Mouse (Mus musculus) adrenal gland (tissue): ENCODE data around the gene Cyp2b19.
"Not testable (repeated sequence)": the region's sequence is repeated elsewhere in the genome, so short reads cannot be mapped to it uniquely, and the experiment has no call there.

ENCODE experiments used
- intact Hi-C: fragments of 180-260 bp; cut with DNase I; formaldehyde crosslinking; loops from one replicate; pipeline ENCODE4 v1.15.1; 2025
- long read RNA-seq, 2 experiments: library from polyadenylated mRNA; unstranded; transcript quantifications; one replicate each; pipeline ENCODE4 v2.0.0; 2020; ENCODE audit warnings: borderline replicate concordance in 1 of 2; ENCODE audit not compliant: insufficient replicate concordance in 1 of 2

Cyp2b19 gene
- long read RNA-seq, experiment 1, result 0 reads
- long read RNA-seq, experiment 2, result 0 reads

DNA sequence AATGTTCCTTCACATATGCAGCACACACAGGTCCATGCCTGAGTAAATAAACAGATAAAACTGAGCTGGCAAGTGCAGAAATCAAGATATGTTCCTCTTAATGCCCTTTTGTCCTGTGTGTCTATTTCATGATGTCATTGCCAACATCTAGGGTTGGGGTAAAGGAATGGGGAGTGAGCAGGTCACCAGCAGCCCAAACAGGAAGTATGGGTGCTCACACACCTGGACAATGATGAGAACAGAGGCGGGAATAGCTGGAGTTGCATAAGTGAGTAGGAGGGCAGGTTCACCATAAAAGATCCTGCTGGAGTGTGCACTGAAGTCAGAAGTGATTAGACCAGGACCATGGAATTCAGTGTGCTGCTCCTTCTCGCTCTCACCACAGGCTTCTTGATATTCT is at the start of gene Cyp2b19:
Gene Cyp2b19, plus strand, starts transcription at position 301 of the 400 bp plus-strand sequence.
- intact Hi-C loops, result no loop called here

DNA sequence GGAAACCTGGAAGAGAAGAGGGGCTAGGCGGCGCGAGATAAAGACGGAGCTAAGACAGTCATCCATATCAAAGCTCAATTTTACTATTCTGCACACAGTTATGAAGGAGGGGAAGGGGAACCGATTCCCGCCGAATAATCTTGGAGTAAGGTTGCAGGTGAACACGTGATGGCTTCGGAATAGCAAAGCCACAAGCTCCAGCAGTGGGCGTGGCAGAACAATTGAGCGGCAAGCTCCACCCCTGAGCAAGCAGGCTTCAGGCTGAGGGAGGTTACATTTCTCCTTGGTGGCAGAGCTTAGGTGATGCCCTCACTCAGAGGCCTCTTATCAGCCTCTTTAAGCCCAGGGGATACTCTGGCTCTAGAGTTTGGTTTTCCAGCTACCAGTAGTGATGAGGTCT is 45.9 kb upstream of the Cyp2b19 start:
- intact Hi-C loops, result no loop called here

- intact Hi-C loops, result no loop called here
Measured at GRCm38 (mm10) chr7:26738940-26739339, 18.0 kb upstream of the Cyp2b19 start.

- intact Hi-C loops, result no loop called here
Measured at GRCm38 (mm10) chr7:26743948-26744347, 13.0 kb upstream of the Cyp2b19 start.

GRCm38 (mm10) chr7:26745486-26745885 is 11.5 kb upstream of the Cyp2b19 start:
- intact Hi-C loops, result no loop called here

GRCm38 (mm10) chr7:26767084-26767483 is 10.1 kb downstream of the Cyp2b19 start:
- intact Hi-C loops, result no loop called here

- intact Hi-C loops, result no loop called here
Measured at GRCm38 (mm10) chr7:26769881-26770470, 13.0 kb downstream of the Cyp2b19 start.

DNA sequence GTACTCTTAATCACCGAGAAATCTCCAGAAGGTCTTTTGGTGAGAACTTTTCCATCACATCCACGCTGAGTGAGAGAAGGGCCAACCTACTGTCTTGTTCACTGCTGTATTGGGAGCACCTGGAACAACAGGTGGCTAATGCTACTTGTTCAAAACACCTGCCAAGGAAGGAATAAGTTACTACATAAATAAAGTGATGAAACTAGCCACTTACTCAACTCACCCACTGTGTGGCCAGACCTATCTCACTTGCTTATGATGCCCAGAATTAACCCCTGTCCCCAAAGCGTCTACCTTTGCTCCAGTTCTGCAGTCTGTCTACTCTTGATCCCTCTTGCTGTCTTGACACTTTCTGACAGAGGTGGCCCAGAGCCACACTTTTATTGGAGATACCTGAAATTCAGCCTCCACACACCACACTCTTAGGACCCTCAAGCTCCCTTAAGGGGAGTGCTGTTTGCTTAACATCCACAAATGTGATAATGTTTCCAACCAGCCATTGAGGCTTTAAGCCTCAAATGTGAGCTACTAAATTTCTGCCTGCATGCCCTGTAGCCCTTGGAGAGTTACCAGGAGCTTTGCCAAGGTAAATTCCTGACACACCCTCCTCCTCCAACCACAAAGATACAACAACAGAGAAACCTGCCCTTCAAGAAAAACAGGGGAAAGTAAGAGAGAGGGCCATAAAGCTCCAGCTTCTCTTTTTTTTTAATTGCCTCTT is 16.1 kb downstream of the Cyp2b19 start:
- intact Hi-C loops, result no loop called here

DNA sequence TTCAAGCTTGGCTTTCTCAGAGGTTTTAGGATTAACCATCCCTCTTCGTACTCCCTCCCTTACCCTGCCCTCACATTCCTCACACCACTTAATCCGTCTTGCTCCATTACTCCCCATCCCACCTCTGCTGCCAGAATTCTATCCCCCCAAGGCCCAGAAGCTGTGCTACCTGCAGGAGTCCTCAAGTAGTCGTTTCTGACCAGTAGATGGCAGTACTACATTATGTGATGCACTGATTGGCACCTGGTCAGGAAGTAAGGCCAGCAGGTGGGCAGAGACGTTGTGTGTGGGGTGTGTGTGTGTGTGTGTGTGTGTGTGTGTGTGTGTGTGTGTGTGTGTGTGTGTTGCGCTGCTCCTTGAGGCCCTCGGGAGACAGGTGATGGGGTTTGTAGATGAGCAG is 18.9 kb downstream of the Cyp2b19 start:
- intact Hi-C loops, result loop anchor here (5.0 kb wide), 2 partner anchors 71 to 351 kb away; no protein-coding TSS in a partner anchor

GRCm38 (mm10) chr7:26777806-26778205 is 20.9 kb downstream of the Cyp2b19 start:
- intact Hi-C loops, result loop anchor here (5.0 kb wide), 2 partner anchors 69 to 349 kb away; no protein-coding TSS in a partner anchor

DNA sequence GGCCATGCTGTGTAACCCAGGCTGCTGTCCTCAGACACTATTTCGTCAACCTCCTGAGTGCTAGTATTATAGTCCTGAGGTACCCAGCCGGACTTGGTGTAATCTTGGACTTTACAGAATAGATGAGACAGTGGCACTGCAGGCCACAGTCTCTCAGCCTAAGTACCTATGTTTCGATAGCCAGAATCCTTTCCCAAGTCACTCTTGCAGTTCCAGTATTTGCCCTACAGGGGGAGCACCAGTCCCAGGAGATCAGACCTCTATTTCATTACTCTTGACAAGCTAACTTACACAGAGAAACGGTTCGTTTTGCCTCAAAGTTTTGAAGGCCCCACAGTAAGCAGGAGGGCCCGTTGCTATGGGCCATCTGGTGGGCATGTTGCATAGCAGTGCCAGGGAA is 21.5 kb downstream of the Cyp2b19 start:
- intact Hi-C loops, result loop anchor here (5.0 kb wide), 2 partner anchors 69 to 349 kb away; no protein-coding TSS in a partner anchor

- intact Hi-C loops, result loop anchor here (5.0 kb wide), 2 partner anchors 67 to 347 kb away; no protein-coding TSS in a partner anchor
Measured at GRCm38 (mm10) chr7:26779799-26780416, 23.0 kb downstream of the Cyp2b19 start.

- intact Hi-C loops, result no loop called here
Measured at GRCm38 (mm10) chr7:26780510-26780909, 23.6 kb downstream of the Cyp2b19 start.

DNA sequence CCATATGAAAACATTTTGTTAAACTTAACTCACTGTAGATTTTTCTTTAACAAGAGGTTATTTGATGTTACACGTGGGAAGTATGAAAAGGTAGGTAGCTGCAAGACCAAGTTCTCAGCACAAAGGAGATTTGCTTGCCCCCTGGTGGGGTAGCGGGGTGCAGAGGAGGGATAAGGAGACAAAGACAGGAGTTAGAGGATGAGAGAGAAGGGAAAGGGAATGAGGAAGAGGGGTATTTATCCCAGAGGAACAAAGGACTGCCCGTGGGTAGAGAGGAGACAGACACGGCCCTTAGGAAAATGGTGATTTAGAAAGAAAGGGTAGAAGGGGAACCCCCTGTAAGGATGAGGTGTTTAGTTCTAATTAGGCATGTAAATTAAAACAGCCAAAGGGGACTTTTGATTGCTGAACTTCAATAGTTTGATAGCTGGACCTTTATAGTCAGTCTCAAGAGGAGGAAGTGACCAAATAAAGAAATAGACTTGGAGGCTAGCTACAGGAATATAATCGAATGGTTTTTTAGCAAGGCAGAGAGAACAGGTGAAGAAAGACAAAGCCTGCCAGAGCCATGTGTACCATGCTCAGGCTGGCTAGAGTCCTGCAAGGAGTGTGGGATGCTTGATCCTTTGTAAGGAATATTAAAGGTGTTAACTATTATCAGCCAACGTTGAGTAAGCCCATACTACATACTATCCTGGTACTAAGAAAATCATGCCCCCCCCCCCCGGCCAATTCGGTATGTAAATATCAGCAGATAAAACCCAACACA is 24.2 kb downstream of the Cyp2b19 start:
- intact Hi-C loops, result no loop called here

DNA sequence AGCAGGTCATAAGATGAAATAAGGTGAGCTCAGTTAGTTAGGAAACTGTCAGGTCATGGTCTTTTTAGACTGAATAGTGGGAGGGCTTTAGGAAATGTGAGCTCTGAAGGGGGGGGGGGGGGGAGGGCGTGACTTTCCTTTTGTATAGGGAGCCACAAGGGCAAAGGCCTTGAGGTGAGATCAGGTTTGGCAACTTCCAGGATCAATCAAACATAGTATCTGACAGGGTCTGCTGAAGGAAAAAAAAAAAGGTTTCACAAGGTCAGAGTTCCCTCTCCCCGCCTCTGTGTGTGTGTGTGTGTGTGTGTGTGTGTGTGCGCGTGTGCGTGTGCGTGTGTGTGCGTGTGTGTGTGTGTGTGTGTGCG is 24.8 kb downstream of the Cyp2b19 start:
- intact Hi-C loops, result no loop called here

GRCm38 (mm10) chr7:26783163-26783562 is 26.2 kb downstream of the Cyp2b19 start:
- intact Hi-C loops, result no loop called here

DNA sequence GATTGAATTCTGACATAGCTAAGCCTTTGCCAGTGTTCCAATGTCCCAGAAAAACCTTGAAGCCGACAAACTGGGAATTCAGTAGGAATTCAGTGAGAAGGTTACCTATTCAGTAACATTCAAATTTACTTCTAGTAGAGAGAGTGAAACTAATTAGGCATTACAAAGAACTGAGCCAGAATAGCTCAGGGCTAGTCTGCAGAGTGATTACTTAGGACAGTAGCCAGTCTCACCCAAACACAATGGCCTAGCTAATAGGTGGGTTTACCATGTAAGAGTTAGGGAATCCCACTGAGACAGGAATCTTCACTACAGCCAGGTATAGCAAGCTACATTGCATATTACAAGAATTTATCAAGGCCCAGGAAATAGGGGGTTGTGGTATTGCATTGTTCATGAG is 29.1 kb downstream of the Cyp2b19 start:
- intact Hi-C loops, result not testable (repeated sequence)

- intact Hi-C loops, result no loop called here
Measured at GRCm38 (mm10) chr7:26789984-26790383, 33.0 kb downstream of the Cyp2b19 start.

DNA sequence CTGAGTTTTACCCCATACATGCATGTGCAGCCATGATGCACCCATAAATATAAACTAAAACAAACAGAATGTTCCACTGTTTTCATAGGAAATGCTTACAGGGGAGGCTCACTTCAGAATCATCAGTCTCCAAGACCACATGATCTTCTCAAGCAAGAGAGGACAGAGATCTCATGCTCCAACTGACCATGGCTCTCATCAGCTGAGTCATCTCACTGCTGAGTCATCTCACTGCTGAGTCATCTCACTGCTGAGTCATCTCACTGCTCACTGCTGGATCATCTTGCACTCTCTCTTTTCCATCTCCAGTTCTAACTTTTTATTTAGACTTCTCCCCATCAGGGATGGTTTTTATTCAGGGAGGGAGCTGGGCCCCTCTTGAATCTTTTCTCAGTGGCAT is 43.2 kb downstream of the Cyp2b19 start:
- intact Hi-C loops, result no loop called here

GRCm38 (mm10) chr7:26800996-26801395 is 44.1 kb downstream of the Cyp2b19 start:
- intact Hi-C loops, result no loop called here

DNA sequence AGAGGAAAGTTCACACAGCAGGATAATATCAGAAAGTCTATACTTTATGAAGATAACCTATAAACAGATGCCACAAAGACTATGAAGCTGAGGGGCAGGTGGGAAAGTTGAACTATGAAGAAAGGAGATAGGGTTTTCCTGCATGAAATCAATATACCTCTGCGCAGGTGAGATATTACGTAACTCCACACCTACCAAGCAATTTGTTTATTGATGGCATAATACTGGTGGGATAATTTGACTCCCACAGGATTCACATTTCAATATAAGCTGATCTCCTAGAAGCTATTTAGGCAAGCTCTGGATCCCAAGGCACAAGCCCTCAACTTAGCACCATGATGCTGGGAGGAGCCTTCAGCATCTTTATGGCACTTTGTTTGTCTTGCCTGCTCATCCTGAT is 51.6 kb downstream of the Cyp2b19 start, which contains the start of gene Cyp2g1:
Gene Cyp2g1, plus strand, starts transcription at position 301 of the 400 bp plus-strand sequence.
- intact Hi-C loops, result no loop called here
